Mouse (Mus musculus): ENCODE measurements around the gene Galntl6. TPM values are rescaled to one million over a fixed set of nuclear protein-coding genes. Genes with fewer than 3 reads are reported as not detected.
A peak's percentile ranks its signal among the peaks of the same experiment; 100 is the strongest.

Galntl6 gene
- polyA plus RNA-seq, 1 experiment, result not detected

GRCm38 (mm10) chr8:57793455-57793854 is 1119.0 kb downstream of the Galntl6 start:
- TF ChIP-seq CTCF (IDR thresholded peaks at IDR 0.05; ENCODE audit: borderline replicate concordance, control insufficient read depth, extremely low read depth, insufficient read depth, low read length, poor library complexity) (no peak), POLR2A (IDR thresholded peaks at IDR 0.05; ENCODE audit: control insufficient read depth, extremely low read depth, insufficient read depth, low read length, poor library complexity) (no peak)
- no peaks in the 10 kb centered on the region for H3K36me3 ChIP-seq (ENCODE audit: control insufficient read depth, insufficient read depth, low read length)
- peak; percentile 43 for DNase-seq
- WGBS, result 63% methylated on average over 4 of the region's 4 CpGs
- no peak overlapping the region for H3K27ac ChIP-seq (ENCODE audit: control insufficient read depth, insufficient read depth, low read length)
- no peaks in the 10 kb centered on the region for H3K27me3 ChIP-seq (ENCODE audit: control insufficient read depth, insufficient read depth, low read length)
- H3K4me3 ChIP-seq (ENCODE audit: control insufficient read depth, insufficient read depth, low read length), result no peak overlapping the region
- no peaks in the 10 kb centered on the region for H3K4me1 ChIP-seq (replicated peaks; ENCODE audit: control insufficient read depth, insufficient read depth, low read length)

GRCm38 (mm10) chr8:57792246-57792645 is 1120.2 kb downstream of the Galntl6 start:
- DNase-seq, result no peak
- Histone ChIP-seq H3K27me3 (ENCODE audit: control insufficient read depth, insufficient read depth, low read length) (no peaks in the 10 kb centered on the region), H3K4me1 (replicated peaks; ENCODE audit: control insufficient read depth, insufficient read depth, low read length) (no peaks in the 10 kb centered on the region), H3K27ac (ENCODE audit: control insufficient read depth, insufficient read depth, low read length) (no peak overlapping the region), H3K36me3 (ENCODE audit: control insufficient read depth, insufficient read depth, low read length) (no peaks in the 10 kb centered on the region), H3K4me3 (ENCODE audit: control insufficient read depth, insufficient read depth, low read length) (no peak overlapping the region)
- 63% methylated on average over 7 of the region's 7 CpGs for WGBS
- TF ChIP-seq POLR2A (IDR thresholded peaks at IDR 0.05; ENCODE audit: control insufficient read depth, extremely low read depth, insufficient read depth, low read length, poor library complexity), result no peak
- no peak for TF ChIP-seq CTCF (IDR thresholded peaks at IDR 0.05; ENCODE audit: borderline replicate concordance, control insufficient read depth, extremely low read depth, insufficient read depth, low read length, poor library complexity)

GRCm38 (mm10) chr8:57791309-57791721 is 1121.1 kb downstream of the Galntl6 start:
- Histone ChIP-seq H3K36me3 (ENCODE audit: control insufficient read depth, insufficient read depth, low read length) (no peaks in the 10 kb centered on the region), H3K4me3 (ENCODE audit: control insufficient read depth, insufficient read depth, low read length) (no peak overlapping the region), H3K27ac (ENCODE audit: control insufficient read depth, insufficient read depth, low read length) (no peak overlapping the region), H3K4me1 (replicated peaks; ENCODE audit: control insufficient read depth, insufficient read depth, low read length) (no peaks in the 10 kb centered on the region), H3K27me3 (ENCODE audit: control insufficient read depth, insufficient read depth, low read length) (no peaks in the 10 kb centered on the region)
- TF ChIP-seq POLR2A (IDR thresholded peaks at IDR 0.05; ENCODE audit: control insufficient read depth, extremely low read depth, insufficient read depth, low read length, poor library complexity) (no peak), CTCF (IDR thresholded peaks at IDR 0.05; ENCODE audit: borderline replicate concordance, control insufficient read depth, extremely low read depth, insufficient read depth, low read length, poor library complexity) (no peak)
- 20% methylated on average over 5 of the region's 5 CpGs for WGBS
- DNase-seq, result peak; percentile 49

- no peak for DNase-seq
- Histone ChIP-seq H3K4me3 (ENCODE audit: control insufficient read depth, insufficient read depth, low read length) (no peak overlapping the region), H3K27me3 (ENCODE audit: control insufficient read depth, insufficient read depth, low read length) (no peaks in the 10 kb centered on the region), H3K4me1 (replicated peaks; ENCODE audit: control insufficient read depth, insufficient read depth, low read length) (no peaks in the 10 kb centered on the region), H3K36me3 (ENCODE audit: control insufficient read depth, insufficient read depth, low read length) (no peaks in the 10 kb centered on the region), H3K27ac (ENCODE audit: control insufficient read depth, insufficient read depth, low read length) (no peak overlapping the region)
- TF ChIP-seq CTCF (IDR thresholded peaks at IDR 0.05; ENCODE audit: borderline replicate concordance, control insufficient read depth, extremely low read depth, insufficient read depth, low read length, poor library complexity) (no peak), POLR2A (IDR thresholded peaks at IDR 0.05; ENCODE audit: control insufficient read depth, extremely low read depth, insufficient read depth, low read length, poor library complexity) (no peak)
- WGBS, result 81% methylated on average over 7 of the region's 7 CpGs
These were observed 1132.9 kb downstream of the Galntl6 start for GRCm38 (mm10) chr8:57779551-57779950.

- WGBS, result 92% methylated on average over 7 of the region's 7 CpGs
- Histone ChIP-seq H3K27ac (ENCODE audit: control insufficient read depth, insufficient read depth, low read length) (no peak overlapping the region), H3K36me3 (ENCODE audit: control insufficient read depth, insufficient read depth, low read length) (no peaks in the 10 kb centered on the region), H3K4me3 (ENCODE audit: control insufficient read depth, insufficient read depth, low read length) (no peak overlapping the region), H3K27me3 (ENCODE audit: control insufficient read depth, insufficient read depth, low read length) (no peaks in the 10 kb centered on the region), H3K4me1 (replicated peaks; ENCODE audit: control insufficient read depth, insufficient read depth, low read length) (no peaks in the 10 kb centered on the region)
- no peak for DNase-seq
- TF ChIP-seq POLR2A (IDR thresholded peaks at IDR 0.05; ENCODE audit: control insufficient read depth, extremely low read depth, insufficient read depth, low read length, poor library complexity), result no peak
- no peak for TF ChIP-seq CTCF (IDR thresholded peaks at IDR 0.05; ENCODE audit: borderline replicate concordance, control insufficient read depth, extremely low read depth, insufficient read depth, low read length, poor library complexity)
These were observed 1134.3 kb downstream of the Galntl6 start for GRCm38 (mm10) chr8:57777988-57778721.

GRCm38 (mm10) chr8:57776723-57777122 is 1135.7 kb downstream of the Galntl6 start:
- WGBS, result 72% methylated on average over 7 of the region's 7 CpGs
- Histone ChIP-seq H3K27ac (ENCODE audit: control insufficient read depth, insufficient read depth, low read length) (no peak overlapping the region), H3K4me1 (replicated peaks; ENCODE audit: control insufficient read depth, insufficient read depth, low read length) (no peaks in the 10 kb centered on the region), H3K4me3 (ENCODE audit: control insufficient read depth, insufficient read depth, low read length) (no peak overlapping the region), H3K36me3 (ENCODE audit: control insufficient read depth, insufficient read depth, low read length) (no peaks in the 10 kb centered on the region), H3K27me3 (ENCODE audit: control insufficient read depth, insufficient read depth, low read length) (no peaks in the 10 kb centered on the region)
- TF ChIP-seq POLR2A (IDR thresholded peaks at IDR 0.05; ENCODE audit: control insufficient read depth, extremely low read depth, insufficient read depth, low read length, poor library complexity), result no peak
- TF ChIP-seq CTCF (IDR thresholded peaks at IDR 0.05; ENCODE audit: borderline replicate concordance, control insufficient read depth, extremely low read depth, insufficient read depth, low read length, poor library complexity), result no peak
- no peak for DNase-seq

Data from thymus, adult 2 months (tissue).